Mouse (Mus musculus) liver, embryonic 15.5 days (tissue): Measurements from ENCODE around the gene Tbc1d5. TPM values are rescaled to one million over a fixed set of nuclear protein-coding genes. Genes with fewer than 3 reads are reported as not detected.

Source experiments
- ATAC-seq: fragments of 200-750 bp; cut with Nextera tagmentation; 2 replicates; pipeline ENCODE4 v1.8.0; 2017; ENCODE audit warnings: moderate number of reproducible peaks, mild to moderate bottlenecking, moderate library complexity; ENCODE audit not compliant: insufficient read depth
- H3K27ac ChIP-seq: fragments of 300-500 bp; sonication (generic); replicated peaks from 2 replicates; pipeline ENCODE4 v1.5.1; 2015; ENCODE audit warnings: mild to moderate bottlenecking, inconsistent platforms
- H3K27me3 ChIP-seq: fragments of 300-500 bp; sonication (generic); 2 replicates; pipeline ENCODE4 v1.6.1; 2015; ENCODE audit warnings: mild to moderate bottlenecking, inconsistent platforms
- H3K36me3 ChIP-seq: fragments of 300-500 bp; sonication (generic); replicated peaks from 2 replicates; pipeline ENCODE4 v1.6.1; 2015; ENCODE audit warnings: moderate library complexity, mild to moderate bottlenecking, inconsistent platforms
- H3K4me1 ChIP-seq: fragments of 300-500 bp; sonication (generic); replicated peaks from 2 replicates; pipeline ENCODE4 v1.6.1; 2015; ENCODE audit warnings: inconsistent platforms
- H3K4me2 ChIP-seq: fragments of 300-500 bp; sonication (generic); 2 replicates; pipeline ENCODE4 v1.6.1; 2015; ENCODE audit warnings: moderate library complexity, mild to moderate bottlenecking, inconsistent platforms
- H3K4me3 ChIP-seq: fragments of 300-500 bp; sonication (generic); replicated peaks from 2 replicates; pipeline ENCODE4 v1.5.1; 2015; ENCODE audit warnings: mild to moderate bottlenecking, inconsistent platforms
- H3K9ac ChIP-seq: fragments of 300-500 bp; sonication (generic); 2 replicates; pipeline ENCODE4 v1.6.1; 2015; ENCODE audit warnings: moderate library complexity, mild to moderate bottlenecking, inconsistent platforms
- H3K9me3 ChIP-seq: fragments of 300-500 bp; sonication (generic); replicated peaks from 2 replicates; pipeline ENCODE4 v1.6.1; 2016; ENCODE audit warnings: inconsistent platforms
- WGBS: fragments of 180-500 bp; shearing (Covaris S2); methylation state at CpG from one replicate; pipeline ENCODE4 v1.1.7; 2015; ENCODE audit warnings: mixed read lengths; ENCODE audit not compliant: insufficient replicate concordance; 5-methylcytosine and 5-hydroxymethylcytosine counted together
- polyA plus RNA-seq: library from polyadenylated mRNA; unstranded; fragments of >200 nt; fragmentation: Nextera tagmentation; extraction: Ambion mirVana; gene quantifications from 2 replicates; pipeline ENCODE4 v1.2.1, GENCODE M21; 2015

The Tbc1d5 gene
- polyA plus RNA-seq, 1 experiment from 2014 or later: 3.3 TPM

- H3K9ac ChIP-seq: no peak overlapping the region
- no peak for ATAC-seq
- no peaks in the 10 kb centered on the region for H3K4me1 ChIP-seq
- WGBS: 74% methylated on average over 1 of the region's 1 CpGs
- no peaks in the 10 kb centered on the region for H3K9me3 ChIP-seq
- H3K4me3 ChIP-seq: no peak overlapping the region
- 0 out of 2 replicates have a peak, but pooled peaks cover 2% of the 10 kb centered on the region for H3K36me3 ChIP-seq
- no peak overlapping the region for H3K27ac ChIP-seq
- H3K27me3 ChIP-seq: no peaks in the 10 kb centered on the region
- no peak overlapping the region for H3K4me2 ChIP-seq
Measured at GRCm38 (mm10) chr17:50966147-50966546, 213.0 kb downstream of the Tbc1d5 start.

GRCm38 (mm10) chr17:50954313-50954712, 224.8 kb downstream of the Tbc1d5 start:
- 68% methylated on average over 9 of the region's 9 CpGs for WGBS
- Histone ChIP-seq H3K9ac (no peak overlapping the region), H3K9me3 (no peaks in the 10 kb centered on the region), H3K36me3 (no peaks in the 10 kb centered on the region; the same call in 1 of the 2 replicates), H3K27me3 (no peaks in the 10 kb centered on the region), H3K27ac (no peak overlapping the region), H3K4me1 (no peaks in the 10 kb centered on the region), H3K4me2 (no peak overlapping the region), H3K4me3 (no peak overlapping the region)
- ATAC-seq: no peak

- Histone ChIP-seq H3K4me1 (no peaks in the 10 kb centered on the region), H3K9ac (no peak overlapping the region), H3K9me3 (no peaks in the 10 kb centered on the region), H3K27ac (no peak overlapping the region), H3K27me3 (no peaks in the 10 kb centered on the region), H3K4me3 (no peak overlapping the region), H3K36me3 (no peaks in the 10 kb centered on the region), H3K4me2 (no peak overlapping the region)
- no peak for ATAC-seq
- 66% methylated on average over 2 of the region's 2 CpGs for WGBS
Measured at GRCm38 (mm10) chr17:50922308-50922707, 256.8 kb downstream of the Tbc1d5 start.

GRCm38 (mm10) chr17:50915216-50915615, 263.9 kb downstream of the Tbc1d5 start:
- no peak overlapping the region for H3K4me2 ChIP-seq
- ATAC-seq: no peak
- no peak overlapping the region for H3K9ac ChIP-seq
- no peaks in the 10 kb centered on the region for H3K4me1 ChIP-seq
- no peaks in the 10 kb centered on the region for H3K27me3 ChIP-seq
- no peaks in the 10 kb centered on the region for H3K36me3 ChIP-seq
- H3K9me3 ChIP-seq: no peaks in the 10 kb centered on the region
- H3K27ac ChIP-seq: no peak overlapping the region
- WGBS: 79% methylated on average over 2 of the region's 2 CpGs
- no peak overlapping the region for H3K4me3 ChIP-seq

- no peak overlapping the region for H3K27ac ChIP-seq
- 75% methylated on average over 6 of the region's 6 CpGs for WGBS
Measured at GRCm38 (mm10) chr17:50908568-50909335, 270.4 kb downstream of the Tbc1d5 start.

GRCm38 (mm10) chr17:50908160-50908559, 271.0 kb downstream of the Tbc1d5 start:
- no peaks in the 10 kb centered on the region for H3K9me3 ChIP-seq
- no peaks in the 10 kb centered on the region; the same call in 1 of the 2 replicates for H3K4me1 ChIP-seq
- no peak overlapping the region for H3K9ac ChIP-seq
- H3K27ac ChIP-seq: no peak overlapping the region
- no peak overlapping the region for H3K4me3 ChIP-seq
- no peak for ATAC-seq
- no peak overlapping the region for H3K4me2 ChIP-seq
- WGBS: 71% methylated on average over 4 of the region's 4 CpGs
- H3K27me3 ChIP-seq: no peaks in the 10 kb centered on the region
- H3K36me3 ChIP-seq: no peaks in the 10 kb centered on the region

More at GRCm38 (mm10) chr17:50908568-50909335, 270.4 kb downstream of the Tbc1d5 start:
- no peaks in the 10 kb centered on the region; the same call in 1 of the 2 replicates for H3K4me1 ChIP-seq
- H3K9ac ChIP-seq: no peak overlapping the region
- H3K36me3 ChIP-seq: no peaks in the 10 kb centered on the region
- no peak for ATAC-seq
- no peak overlapping the region for H3K4me3 ChIP-seq
- no peak overlapping the region for H3K4me2 ChIP-seq
- no peaks in the 10 kb centered on the region for H3K27me3 ChIP-seq
- no peaks in the 10 kb centered on the region for H3K9me3 ChIP-seq

GRCm38 (mm10) chr17:50906630-50907029, 272.5 kb downstream of the Tbc1d5 start:
- no peak overlapping the region for H3K27ac ChIP-seq
- H3K4me1 ChIP-seq: no peaks in the 10 kb centered on the region; the same call in 1 of the 2 replicates
- H3K9ac ChIP-seq: no peak overlapping the region
- H3K4me3 ChIP-seq: no peak overlapping the region
- no peaks in the 10 kb centered on the region for H3K9me3 ChIP-seq
- H3K4me2 ChIP-seq: no peak overlapping the region
- WGBS: 90% methylated on average over 1 of the region's 1 CpGs
- no peaks in the 10 kb centered on the region for H3K27me3 ChIP-seq
- no peaks in the 10 kb centered on the region for H3K36me3 ChIP-seq
- ATAC-seq: no peak

- H3K36me3 ChIP-seq: no peaks in the 10 kb centered on the region
- WGBS: 57% methylated on average over 3 of the region's 3 CpGs
- H3K4me2 ChIP-seq: no peak overlapping the region
- no peak overlapping the region for H3K27ac ChIP-seq
- no peaks in the 10 kb centered on the region; the same call in 1 of the 2 replicates for H3K4me1 ChIP-seq
- H3K9ac ChIP-seq: no peak overlapping the region
- H3K27me3 ChIP-seq: no peaks in the 10 kb centered on the region
- H3K4me3 ChIP-seq: no peak overlapping the region
- no peaks in the 10 kb centered on the region for H3K9me3 ChIP-seq
- ATAC-seq: peak; percentile 67
Measured at GRCm38 (mm10) chr17:50904463-50904862, 274.7 kb downstream of the Tbc1d5 start.

- Histone ChIP-seq H3K27ac (no peak overlapping the region), H3K36me3 (no peaks in the 10 kb centered on the region), H3K4me1 (no peaks in the 10 kb centered on the region), H3K4me2 (no peak overlapping the region), H3K4me3 (no peak overlapping the region), H3K9ac (no peak overlapping the region), H3K9me3 (no peaks in the 10 kb centered on the region), H3K27me3 (no peaks in the 10 kb centered on the region)
- 71% methylated on average over 7 of the region's 7 CpGs for WGBS
- ATAC-seq: no peak
Measured at GRCm38 (mm10) chr17:50897867-50898266, 281.3 kb downstream of the Tbc1d5 start.

GRCm38 (mm10) chr17:50889475-50889874, 289.7 kb downstream of the Tbc1d5 start:
- ATAC-seq: no peak
- no peak overlapping the region for H3K4me2 ChIP-seq

GRCm38 (mm10) chr17:50879910-50880309, 299.2 kb downstream of the Tbc1d5 start:
- H3K4me1 ChIP-seq: no peaks in the 10 kb centered on the region
- no peak overlapping the region for H3K9ac ChIP-seq
- H3K36me3 ChIP-seq: no peaks in the 10 kb centered on the region
- no peak overlapping the region for H3K27ac ChIP-seq
- no peak overlapping the region for H3K4me2 ChIP-seq
- H3K4me3 ChIP-seq: no peak overlapping the region
- no peaks in the 10 kb centered on the region for H3K9me3 ChIP-seq
- no peak for ATAC-seq
- H3K27me3 ChIP-seq: no peaks in the 10 kb centered on the region
- WGBS: 62% methylated on average over 4 of the region's 4 CpGs

More at GRCm38 (mm10) chr17:50889475-50889874, 289.7 kb downstream of the Tbc1d5 start:
- H3K9ac ChIP-seq: no peak overlapping the region
- H3K4me3 ChIP-seq: no peak overlapping the region
- no peaks in the 10 kb centered on the region for H3K4me1 ChIP-seq
- no peaks in the 10 kb centered on the region for H3K36me3 ChIP-seq
- H3K9me3 ChIP-seq: no peaks in the 10 kb centered on the region
- no peaks in the 10 kb centered on the region for H3K27me3 ChIP-seq
- 57% methylated on average over 1 of the region's 1 CpGs for WGBS
- no peak overlapping the region for H3K27ac ChIP-seq
